Mouse (Mus musculus): Measurements from ENCODE around the gene Bri3bp.
"Not testable (repeated sequence)": the region's sequence is repeated elsewhere in the genome, so short reads cannot be mapped to it uniquely, and the experiment has no call there.

Bri3bp gene

DNA sequence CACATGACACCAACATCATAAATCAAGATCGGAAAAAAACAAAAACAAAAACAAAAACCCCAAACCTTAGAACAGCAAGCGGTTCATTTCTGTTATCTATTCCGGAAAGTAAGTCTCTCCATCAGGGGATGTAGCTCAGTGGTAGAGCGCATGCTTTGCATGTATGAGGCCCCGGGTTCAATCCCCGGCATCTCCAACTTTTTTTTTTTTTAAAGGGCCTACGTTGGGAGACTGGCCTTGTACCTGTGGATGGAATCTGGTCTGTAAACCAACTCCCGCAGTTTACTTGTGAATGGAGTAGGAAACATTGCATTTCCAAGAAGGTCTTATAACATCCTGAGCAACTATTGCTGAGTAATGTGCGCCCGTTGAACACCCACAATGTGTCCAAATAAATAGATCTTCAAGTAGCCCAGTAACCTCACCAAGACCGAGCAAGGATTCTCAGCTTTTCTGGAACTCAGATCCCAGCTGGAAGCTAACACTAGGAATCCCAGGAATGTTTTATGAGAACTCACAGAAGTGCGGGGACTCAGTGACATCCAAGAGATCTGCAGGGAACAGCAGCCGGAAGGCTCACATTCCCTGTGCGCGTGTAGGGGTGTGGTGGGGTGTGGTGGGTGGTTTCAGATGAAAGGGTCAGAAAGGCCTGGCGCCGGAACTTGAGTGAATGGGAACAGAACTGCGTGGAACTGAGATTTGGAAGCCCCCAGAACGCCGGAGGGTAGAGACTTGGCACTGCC is 31.8 kb upstream of the Bri3bp start:
- DNase-seq = no peak

DNA sequence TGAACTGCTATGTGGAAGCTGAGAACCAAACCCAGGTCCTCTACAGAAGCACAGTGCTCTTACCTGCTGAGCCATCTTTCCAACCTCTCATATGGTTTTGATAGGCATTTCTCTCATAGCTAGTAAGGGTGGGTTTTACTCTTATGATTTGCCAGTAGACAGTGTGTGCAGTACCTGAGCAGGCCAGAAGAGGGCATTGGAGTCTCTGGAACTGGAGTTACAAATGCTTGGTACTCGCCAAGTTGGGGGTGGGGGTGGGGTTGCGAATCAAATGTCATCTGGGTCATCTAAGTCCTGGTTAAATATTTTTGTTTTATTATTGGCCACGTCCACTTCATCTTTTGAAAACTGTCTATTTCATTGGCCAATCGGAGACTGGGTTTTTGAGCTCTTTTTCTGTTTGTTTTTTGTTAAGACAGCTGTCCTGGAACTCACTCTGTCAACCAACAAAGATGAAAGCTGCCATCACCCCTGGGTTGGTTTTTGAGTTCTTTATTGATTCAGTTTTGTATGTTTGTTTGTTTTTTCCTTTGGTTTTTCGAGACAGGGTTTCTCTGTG is 29.3 kb upstream of the Bri3bp start:
- DNase-seq = peak; percentile 51

DNA sequence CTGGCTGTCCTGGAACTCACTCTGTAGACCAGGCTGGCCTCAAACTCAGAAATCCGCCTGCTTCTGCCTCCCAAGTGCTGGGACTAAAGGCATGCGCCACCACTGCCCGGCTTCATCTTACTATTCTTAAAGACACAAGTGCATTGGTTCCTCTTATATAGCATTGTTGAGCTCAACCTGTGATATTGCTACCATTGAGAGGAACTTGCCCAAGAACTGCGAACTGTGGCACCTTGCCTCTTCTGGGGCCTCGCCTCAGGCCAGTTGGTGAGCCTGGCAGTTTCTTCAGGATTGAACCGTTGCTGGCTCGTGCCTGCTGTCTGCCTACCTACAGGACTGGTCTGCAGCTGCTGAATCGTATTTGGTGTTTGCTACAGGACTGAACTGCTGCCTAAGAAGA is 28.8 kb upstream of the Bri3bp start:
- DNase-seq = not testable (repeated sequence)

DNA sequence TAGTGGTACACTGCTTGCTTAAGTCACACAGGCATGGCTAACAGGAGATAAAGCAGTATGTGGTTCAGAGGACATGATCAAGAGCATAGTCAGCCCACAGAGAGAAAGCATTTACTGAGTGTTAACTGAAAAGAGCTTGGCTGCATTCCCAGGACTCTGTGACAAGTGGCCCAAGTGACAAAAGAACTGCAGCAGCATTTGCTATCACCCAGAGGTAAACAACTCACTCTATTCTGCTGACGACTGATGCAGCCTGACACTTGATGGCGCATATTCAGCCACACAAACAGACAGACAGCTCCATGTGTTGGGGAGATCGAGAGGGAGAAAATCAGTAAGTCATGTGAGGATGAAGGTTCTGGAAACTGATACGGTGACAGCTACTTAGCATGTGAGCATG is 27.6 kb upstream of the Bri3bp start:
- no peak for DNase-seq

DNA sequence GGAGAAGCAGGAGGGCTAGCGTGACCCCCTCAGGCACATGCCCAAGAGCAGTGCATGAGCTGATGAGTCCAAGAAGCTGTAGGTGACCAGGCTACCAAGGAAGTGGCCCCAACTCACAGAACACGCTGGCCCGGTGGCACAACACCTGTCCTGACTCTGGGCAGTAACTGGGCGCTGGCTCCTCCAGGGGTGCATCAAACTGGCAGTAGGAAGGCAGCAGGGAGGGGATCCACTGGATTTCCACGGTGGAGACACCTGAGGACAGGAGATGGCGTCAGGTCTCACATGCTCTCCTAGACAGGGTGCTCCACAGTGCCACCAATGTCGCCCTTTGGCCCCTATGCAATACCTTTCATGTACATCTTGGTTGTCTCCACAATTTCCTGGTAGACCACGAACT is 25.2 kb upstream of the Bri3bp start:
- no peak for DNase-seq

DNA sequence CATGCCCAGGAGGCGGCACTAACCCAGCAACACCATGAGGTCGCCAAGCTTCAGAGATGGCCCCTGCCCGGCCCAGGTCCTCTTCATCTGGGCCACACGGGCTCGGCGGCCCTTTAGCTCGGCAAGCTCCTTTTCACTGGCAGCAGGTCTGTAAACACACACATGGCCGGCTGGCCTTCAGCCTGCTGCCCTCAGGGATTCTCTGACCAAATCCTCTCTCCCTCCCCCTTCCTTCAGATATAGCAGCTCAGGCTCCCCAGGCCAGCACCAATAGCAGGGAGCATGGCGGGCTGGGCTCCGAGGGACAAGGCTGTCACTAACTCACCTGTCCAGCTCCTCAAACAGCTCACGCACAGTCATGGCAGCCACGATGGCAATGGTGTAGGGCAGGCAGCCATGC is 22.7 kb upstream of the Bri3bp start:
- DNase-seq = peak; percentile 62

DNA sequence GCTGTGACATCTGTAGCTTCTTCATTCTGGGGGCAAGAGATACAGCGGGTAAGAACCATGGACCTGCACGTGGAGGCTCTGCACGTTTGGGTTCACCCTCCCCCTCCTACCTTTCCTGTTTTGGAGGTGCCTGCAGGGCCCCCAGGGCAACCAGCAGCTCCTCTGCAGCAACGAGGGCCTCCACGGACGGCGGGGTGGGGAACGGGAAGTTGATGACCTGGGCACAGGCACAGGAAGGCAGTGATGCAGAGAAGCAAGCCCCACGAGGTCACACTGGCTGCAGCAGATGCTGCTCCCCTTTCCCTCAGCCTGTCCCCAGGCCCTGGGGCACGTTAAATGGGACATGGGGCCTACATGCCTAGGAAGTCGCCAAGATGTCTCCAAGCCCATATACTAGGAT is 22.2 kb upstream of the Bri3bp start:
- no peak for DNase-seq

DNA sequence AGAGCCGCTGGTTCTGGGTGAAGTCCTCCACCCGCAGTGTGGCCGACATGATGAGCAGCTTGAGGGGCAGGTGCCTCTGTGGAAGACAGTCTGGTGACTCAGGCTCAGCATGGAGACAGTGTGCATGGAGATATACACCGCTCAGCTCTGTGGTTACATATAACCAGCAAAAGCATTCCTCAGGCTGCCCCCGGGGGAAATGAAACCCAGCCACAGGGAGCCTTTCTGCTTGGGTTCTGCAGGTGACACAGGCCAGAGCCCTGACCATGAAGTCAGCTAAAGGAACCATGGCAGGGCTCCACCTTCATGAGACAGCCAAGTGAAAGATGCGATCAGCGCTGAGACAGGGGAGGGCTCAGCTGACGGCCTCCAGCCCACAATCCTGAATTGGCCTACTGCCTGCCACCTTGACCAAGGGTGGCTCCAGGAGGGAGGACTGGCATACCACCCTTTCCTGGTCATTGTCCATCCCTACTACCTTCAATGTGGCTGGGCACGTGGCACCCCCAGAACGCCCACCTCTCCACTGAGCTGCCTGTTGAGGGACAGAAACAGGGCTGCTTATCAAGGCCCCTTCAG is 15.6 kb upstream of the Bri3bp start:
- DNase-seq = no peak

DNA sequence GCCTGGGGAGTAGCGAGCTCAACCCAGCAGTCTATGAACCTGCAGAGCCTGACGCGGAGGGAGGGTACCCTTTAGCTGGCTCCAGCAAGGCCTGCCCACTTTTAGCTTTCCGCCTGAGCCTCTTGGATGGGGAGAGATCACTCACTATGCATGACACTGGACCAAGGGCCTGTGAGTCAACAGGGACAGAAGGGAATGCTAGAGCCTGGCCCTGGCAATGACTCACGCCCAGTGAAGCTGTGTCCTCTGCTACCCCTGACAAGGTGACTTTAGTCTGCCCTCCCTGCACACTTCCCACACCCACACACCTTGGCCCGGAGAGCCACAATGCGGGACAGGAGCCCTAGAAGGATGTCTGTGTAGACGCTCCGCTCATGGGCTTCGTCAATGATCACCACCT is 15.0 kb upstream of the Bri3bp start:
- DNase-seq = no peak

DNA sequence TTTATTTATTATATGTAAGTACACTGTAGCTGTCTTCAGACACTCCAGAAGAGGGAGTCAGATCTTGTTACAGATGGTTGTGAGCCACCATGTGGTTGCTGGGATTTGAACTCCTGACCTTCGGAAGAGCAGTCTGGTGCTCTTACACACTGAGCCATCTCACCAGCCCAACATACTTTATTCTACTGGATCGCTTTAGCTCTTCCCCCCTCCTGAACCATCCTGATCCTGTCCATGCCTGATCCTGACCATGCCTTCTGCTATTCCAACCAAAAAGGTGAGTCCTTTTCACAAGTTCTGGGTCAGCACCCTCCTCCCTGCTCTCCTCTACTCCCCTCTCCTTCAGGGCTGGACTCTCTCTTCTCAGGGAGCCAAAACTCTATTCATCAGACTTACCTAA is 9.0 kb upstream of the Bri3bp start:
- DNase-seq = not testable (repeated sequence)

DNA sequence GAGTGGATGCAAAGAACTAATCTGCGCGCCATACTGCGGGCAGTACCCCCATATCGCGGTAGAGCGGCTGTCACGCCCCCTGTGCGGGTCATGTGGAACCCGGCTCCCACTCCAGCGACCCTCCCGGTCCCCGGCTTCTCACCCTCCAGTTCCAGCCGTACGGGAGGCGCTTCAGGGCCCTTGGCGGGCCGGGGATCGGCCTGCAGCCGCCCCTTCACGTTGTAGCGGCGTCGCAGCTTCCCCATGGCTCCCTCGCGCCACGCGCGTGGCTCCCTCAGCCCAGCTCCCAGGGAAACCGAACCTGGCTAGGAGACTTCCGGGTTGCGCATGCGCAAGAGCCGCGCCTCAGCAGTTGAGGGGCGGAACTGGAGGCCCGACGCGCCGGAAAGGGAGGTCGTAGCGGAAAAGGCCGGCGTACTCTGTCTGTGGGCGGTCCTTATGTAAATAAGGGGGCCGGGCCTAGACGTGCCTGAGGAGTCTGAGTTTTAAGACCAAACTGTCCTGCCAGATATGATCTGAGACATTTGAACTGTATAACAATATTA is 7.5 kb upstream of the Bri3bp start, which contains the start of gene Dhx37:
Gene Dhx37, minus strand, starts transcription at position 329 of the 545 bp plus-strand sequence.
- DNase-seq = peak; percentile 91

DNA sequence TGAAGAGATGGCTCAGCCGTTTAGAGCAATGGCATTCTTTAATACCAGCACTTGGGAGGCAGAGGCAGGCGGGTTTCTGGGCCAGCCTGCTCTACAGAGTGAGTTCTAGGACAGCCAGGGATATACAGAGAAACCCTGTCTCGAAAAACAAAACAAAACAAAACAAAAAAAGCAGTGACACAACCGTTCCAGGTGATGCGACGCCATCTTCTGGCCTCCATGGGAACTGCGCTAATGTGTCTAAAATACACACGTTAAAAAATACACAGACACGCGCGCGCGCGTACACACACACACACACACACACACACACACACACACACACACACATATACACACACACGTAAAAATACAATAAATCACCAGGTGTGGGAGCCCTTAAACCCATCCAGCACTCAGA is 7.0 kb upstream of the Bri3bp start:
- DNase-seq = not testable (repeated sequence)

DNA sequence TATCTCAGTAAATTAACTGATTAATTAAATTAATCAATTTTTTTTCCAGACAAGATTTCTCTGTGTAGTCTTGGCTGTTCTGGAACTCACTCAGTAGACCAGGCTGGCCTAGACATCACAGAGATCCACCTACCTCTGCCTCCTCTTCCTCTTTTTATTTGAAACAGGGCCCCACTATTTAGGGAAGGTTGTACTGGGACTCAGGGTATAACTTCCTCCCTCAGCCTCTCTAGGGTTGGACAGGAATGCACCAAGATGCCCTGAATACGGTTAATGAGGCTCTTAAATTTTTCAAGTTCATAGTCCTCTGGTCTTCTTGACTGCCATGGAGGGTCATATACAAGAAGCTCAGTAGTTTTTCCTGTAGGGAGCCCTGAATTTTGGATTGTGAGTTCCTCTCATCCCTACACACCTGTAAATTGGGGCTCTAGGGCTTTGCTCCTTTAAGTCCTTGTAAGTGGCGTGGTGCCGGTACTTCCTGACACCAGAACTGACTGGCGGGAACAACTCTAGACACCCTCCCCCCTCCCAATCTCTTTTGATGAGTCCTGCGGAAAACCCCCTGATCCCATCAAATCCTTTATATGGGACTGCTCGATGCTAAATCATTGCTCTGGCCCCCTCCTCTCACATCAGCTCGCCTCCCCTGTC is 660 bp upstream of the Bri3bp start:
- DNase-seq = no peak

DNA sequence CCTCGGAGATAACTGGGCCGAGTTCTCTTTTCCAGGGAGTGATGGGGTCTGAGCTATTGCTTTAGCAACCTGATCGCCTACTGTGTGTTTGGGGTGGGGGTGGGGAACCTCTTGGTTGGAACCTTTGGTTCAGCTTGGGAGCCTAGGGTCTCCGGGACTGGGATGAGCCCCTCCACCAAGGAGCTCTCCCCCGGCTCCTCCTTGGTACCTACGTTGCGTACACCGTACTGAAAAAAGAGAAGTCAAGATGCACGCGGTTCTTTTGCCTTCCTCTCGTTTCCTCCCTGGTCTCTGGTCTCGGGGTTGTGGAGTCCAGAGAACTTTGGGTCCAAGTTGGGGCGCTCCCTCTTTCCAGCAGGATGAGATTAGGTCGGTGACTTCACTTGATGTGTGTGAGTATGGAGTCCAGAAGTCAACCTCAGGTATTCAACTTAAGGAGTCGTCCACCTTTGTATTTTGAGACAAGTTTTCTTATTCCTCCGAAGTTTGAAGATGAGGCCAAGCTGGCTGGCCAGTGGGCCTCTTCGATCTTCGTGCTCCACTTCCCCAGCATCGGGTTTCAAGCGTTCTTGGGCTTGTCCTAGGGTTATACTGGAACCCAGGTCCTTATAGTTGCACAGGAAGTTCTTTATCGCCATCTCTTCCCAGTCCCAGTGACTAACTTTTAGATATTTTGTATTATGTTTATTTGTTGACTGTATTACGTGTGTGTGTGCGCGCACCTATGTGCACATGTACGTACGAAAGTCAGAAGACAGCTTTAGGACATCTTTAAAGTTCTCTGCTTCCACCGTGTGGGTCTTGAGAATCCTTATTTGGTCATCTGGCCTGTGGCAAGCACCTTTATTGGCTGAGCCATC is 998 bp downstream of the Bri3bp start:
- no peak for DNase-seq

DNA sequence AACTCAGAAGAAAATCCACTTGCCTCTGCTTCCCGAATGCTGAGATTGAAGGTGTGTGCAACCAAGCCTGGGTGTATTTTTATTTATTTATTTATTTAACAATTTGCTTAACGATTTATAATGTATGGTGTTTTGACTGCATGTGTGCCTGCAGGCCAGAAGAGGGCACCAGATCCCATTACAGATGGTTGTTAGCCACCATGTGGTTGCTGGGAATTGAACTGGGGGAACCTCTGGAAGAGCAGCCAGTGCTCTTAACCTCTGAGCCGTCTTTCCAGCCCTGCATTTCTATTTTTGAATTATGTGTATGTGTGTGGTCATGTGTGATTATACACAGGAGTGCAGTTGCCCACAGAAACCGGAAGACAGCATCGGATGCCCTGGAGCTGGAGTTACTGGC is 2.0 kb downstream of the Bri3bp start:
- no peak for DNase-seq

DNA sequence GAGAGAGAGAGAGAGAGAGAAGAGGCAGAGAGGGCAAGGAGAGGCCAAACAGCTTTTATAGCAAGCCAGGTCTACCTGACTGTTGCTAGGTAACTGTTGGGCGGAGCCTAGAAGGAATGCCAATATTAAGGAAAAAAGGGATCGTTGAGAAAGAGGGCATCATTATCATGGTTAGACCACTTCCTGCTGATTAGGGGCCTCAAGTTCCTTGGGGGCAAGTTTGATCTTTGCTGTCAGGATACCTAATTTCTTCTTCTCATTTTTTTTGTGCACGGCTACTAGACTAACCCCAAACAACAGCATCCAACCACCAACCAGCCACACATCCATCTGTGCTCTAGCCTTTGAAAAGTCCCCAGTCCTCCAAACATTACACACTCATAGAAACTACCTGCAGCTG is 2.5 kb downstream of the Bri3bp start:
- no peak for DNase-seq

DNA sequence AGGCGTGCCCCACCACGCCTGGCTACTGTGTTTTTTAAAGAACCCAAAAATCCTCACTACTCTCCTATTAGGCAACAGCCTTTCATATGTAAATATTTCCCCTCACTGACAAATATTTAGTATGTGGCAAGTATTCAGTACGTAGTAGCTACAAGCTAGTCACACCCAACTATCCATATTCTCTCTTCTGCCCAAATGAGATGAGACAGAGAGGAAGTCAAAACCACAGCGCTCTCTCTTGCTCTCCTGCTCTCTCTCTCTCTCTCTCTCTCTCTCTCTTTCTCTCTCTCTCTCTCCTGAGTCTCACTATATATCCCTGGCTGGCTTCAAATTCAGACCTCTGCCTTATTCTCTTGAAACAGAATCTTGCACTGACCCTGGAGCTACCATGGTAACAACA is 3.2 kb downstream of the Bri3bp start:
- DNase-seq = no peak

DNA sequence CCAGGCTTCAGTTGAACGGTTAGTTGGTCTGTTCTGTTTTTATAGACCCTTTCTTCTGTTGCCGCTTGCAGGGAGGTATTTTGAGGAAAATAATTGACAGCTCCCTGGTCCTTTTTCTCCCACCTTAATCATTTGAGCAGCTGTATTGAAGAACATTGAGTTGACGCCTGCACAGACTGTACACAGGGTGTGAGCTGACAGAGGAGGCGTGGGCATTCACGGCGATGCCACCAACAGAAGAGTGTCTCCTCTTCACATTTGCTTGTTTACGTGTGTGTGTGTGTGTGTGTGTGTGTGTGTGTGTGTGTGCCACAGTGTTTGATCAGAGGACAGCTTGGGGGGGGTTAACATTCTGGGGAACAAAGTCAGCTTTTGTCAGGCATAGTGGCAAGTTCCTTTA is 5.0 kb downstream of the Bri3bp start:
- DNase-seq = no peak

DNA sequence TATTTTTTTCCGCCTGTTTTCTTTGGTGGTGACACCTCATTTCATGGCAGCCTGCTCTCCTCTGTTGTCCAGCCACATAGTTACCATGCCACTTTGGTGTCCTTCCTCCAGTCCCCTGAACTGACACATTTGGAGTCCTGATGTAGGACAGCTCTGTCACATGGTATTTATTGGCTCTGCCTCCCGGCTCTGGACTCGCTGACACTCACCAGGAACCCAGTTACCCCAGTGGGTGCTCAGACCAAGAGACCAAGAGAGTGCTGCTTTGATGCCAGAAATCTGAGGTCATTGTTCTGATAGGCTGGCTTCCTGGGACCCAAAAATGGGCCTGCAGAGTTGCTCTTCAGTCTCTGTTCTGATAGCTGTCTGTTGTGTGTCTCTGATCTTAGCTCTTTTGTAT is 6.7 kb downstream of the Bri3bp start:
- DNase-seq = no peak

DNA sequence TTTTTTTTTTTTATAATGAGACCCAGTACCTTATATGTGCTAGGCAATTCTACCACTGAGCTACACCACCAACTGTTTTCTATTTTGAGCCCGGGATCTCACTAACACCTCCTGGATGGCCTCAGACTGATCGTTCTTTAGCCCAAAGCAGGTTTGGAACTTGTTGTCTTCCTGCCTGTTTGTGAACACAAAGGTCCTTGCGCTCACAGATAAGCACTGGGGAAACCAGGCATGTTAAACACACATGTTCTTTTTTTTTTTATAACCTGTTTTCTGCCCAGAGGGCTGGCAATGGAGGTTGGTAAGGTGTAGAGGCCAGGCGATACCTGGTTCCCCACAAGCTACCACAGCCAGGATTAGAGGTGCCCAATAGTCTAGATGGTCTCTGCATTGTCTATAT is 7.3 kb downstream of the Bri3bp start:
- DNase-seq = no peak

DNA sequence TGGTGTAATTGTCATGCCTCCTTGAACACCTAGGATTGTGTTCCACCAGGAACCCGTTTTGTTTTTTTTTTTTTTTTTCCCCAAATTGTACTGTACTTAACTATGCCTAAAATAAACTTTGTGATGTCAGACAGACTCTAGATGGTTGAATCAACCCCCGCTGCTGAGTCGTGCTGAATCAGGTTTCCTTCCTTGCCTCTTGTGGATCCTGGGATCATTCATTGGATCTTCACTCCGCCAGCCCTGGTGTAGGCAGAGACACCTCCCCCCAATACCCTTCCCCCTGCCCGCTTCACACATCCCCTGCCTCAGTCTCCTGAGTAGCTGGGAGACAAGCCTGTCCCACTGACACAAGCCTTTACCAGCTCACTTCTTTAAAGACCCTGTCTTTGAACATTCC is 7.9 kb downstream of the Bri3bp start:
- DNase-seq = no peak

DNA sequence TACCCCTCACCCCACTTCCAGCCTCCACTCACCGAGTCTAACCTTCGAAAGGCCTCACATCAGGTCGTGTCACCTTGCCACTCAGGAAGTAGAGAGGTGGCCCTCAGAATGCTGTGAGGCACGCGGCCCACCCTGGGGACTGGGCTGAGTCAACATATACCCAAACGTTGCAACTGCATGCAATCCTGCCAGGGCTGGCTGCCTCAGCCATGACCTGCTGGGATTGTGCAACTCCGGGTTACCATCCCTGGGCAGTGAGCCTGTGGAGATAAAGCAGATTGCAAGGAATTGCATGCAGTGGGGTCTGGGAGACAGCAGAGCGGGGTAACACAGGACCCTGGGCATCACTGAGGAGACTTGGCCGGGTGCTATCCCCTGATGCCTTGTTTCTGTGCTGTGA is 11.2 kb downstream of the Bri3bp start:
- DNase-seq = no peak

DNA sequence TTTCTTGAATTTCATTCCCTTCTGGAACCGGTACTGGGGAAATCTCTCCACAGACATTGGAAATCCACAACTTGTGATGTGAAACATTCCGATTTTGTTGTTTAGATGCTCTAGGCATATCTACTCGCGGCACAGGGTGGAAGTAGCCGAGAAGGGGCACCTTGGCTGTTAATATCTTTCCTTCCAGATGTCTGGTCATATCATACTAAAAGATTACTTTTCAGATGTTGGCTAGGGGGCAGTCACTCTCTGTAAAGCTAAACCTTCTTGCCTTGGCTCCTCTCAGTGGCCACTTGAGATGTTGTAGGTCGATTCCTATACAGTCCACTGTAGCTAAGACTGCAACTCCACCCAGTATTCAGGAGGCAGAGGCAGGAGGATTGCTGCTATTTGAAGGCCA is 14.7 kb downstream of the Bri3bp start:
- DNase-seq = no peak

All from cerebellum, adult 8-10 months (tissue).